10 mouse cellular contexts compared by ENCODE assay signal in the genomic region with DNA sequence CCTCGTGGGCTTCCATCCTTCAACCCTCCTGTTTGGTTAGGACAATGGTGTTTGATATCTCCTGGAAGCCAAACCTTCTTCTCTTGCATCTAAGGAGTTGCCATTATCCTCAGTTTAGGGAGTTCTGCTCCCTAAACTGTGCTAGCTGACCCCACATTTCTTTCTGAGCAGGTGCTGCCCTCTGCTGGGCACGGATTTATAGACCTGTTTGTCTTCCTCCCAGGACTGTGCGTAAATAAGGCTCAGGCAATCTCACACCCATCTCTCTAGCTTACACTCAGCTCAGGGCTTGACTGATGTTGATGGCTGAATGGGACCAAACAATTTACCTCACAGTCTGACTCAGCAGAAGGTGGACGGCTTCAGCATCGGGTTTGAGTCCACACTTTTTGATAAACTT. TPM values are rescaled to one million over a fixed set of nuclear protein-coding genes. Genes with fewer than 3 reads are reported as not detected.
DNase-seq lines count a peak whose midpoint lies in the region; ATAC-seq lines count a peak whose summit lies in the region.
"Had no signal": no experiment of that assay in that cellular context is flagged by ENCODE, and none has a peak within 500 bp of the region (broad histone marks: within the 10 kb centered on the region; RNA-seq: fewer than 3 reads in every experiment).

No protein-coding gene starts in this region.

- no peaks in the 10 kb centered on the region for H3K4me1 ChIP-seq in kidney, embryonic 14.5 days (ENCODE audit: control insufficient read depth, insufficient read depth, low read length)
- H3K4me1 ChIP-seq: megakaryocyte, embryonic 14.5 days had no signal

- H3K4me3 ChIP-seq in kidney, embryonic 14.5 days (ENCODE audit: low read length) = no peak overlapping the region
- H3K4me3 ChIP-seq: erythroblast, embryonic 14.5 days had no signal

- DNase-seq in kidney, adult 18-20 months = peak; percentile 68
- peak; percentile 29 for DNase-seq in Muller cell, postnatal 12 days (ENCODE audit: inconsistent ontology term)
- peak; percentile 73 to 84 for DNase-seq in cerebellum, postnatal 14 days
- peak; percentile 63 to 72 for DNase-seq in heart, postnatal 14 days
- DNase-seq in left cerebral cortex, postnatal 4 days = peak; percentile 67
- peak; percentile 61 for DNase-seq in ovary, postnatal 36 days (ENCODE audit: low spot score)
- DNase-seq in urinary bladder, adult 2 months (ENCODE audit: low spot score) = peak; percentile 44

- WGBS in kidney, embryonic 14.5 days = 44% methylated on average over 5 of the region's 5 CpGs

- H3K9me3 ChIP-seq in kidney, embryonic 14.5 days (ENCODE audit: control insufficient read depth, low read length) = peaks cover 4% of the 10 kb centered on the region; the same call in 1 of the 2 replicates

- no peak for ATAC-seq in kidney, embryonic 14.5 days (ENCODE audit: low FRiP score, low TSS enrichment)

- H3K36me3 ChIP-seq in kidney, embryonic 14.5 days (ENCODE audit: control insufficient read depth, insufficient read depth, low read length) = no peaks in the 10 kb centered on the region

- no peak overlapping the region for H3K27ac ChIP-seq in kidney, embryonic 14.5 days (ENCODE audit: low read depth, low read length)

- no peak overlapping the region for H3K4me2 ChIP-seq in kidney, embryonic 14.5 days (replicated peaks; ENCODE audit: low read depth, low read length)

- intact Hi-C loops in heart, postnatal 14 days (cut with DNase I) = loop anchor here (1.0 kb wide), 1 partner anchor 30 kb away; no protein-coding TSS in a partner anchor
- intact Hi-C loops in left cerebral cortex, postnatal 4 days (cut with DNase I) = no loop called here

- H3K27me3 ChIP-seq in kidney, embryonic 14.5 days (ENCODE audit: control insufficient read depth, insufficient read depth, low read length) = no peaks in the 10 kb centered on the region

- H3K9ac ChIP-seq in kidney, embryonic 14.5 days (ENCODE audit: low read depth, low read length) = no peak overlapping the region

RNA-seq across cellular contexts. Expression of a gene that starts 21.8 kb away (rescaled TPM):
- polyA plus RNA-seq in kidney, embryonic 14.5 days (2014; fragmentation: Nextera tagmentation; extraction: Ambion mirVana) = not detected in 2 replicates
- not detected for total RNA-seq in heart, postnatal 14 days (2021)
- total RNA-seq in left cerebral cortex, postnatal 4 days (2021) = under 1 TPM; 0.16 to 0.20 TPM
- 0.85 and 1.2 TPM in 2 replicates for polyA plus RNA-seq in urinary bladder, adult 2 months (2012; rRNA removed)
- polyA plus RNA-seq: erythroblast, embryonic 14.5 days had no signal

RNA-seq across cellular contexts. Expression of a gene that starts 43.8 kb away (rescaled TPM):
- 2,066 and 2,566 TPM in 2 replicates for polyA plus RNA-seq in kidney, embryonic 14.5 days (2014; fragmentation: Nextera tagmentation; extraction: Ambion mirVana)
- total RNA-seq in heart, postnatal 14 days (2021) = 100 to 1,000 TPM; 475 to 558 TPM
- total RNA-seq in left cerebral cortex, postnatal 4 days (2021) = 1,000 to 10,000 TPM in 1 of 2 experiments, 100 to 1,000 TPM in 1; 996 to 1,006 TPM
- polyA plus RNA-seq in urinary bladder, adult 2 months (2012; rRNA removed) = 1,805 and 1,865 TPM in 2 replicates
